Mouse (Mus musculus) midbrain, embryonic 10.5 days (tissue): ENCODE data around the gene Morn3. TPM values are rescaled to one million over a fixed set of nuclear protein-coding genes. Genes with fewer than 3 reads are reported as not detected.

Experiments
- DNase-seq: peaks from one replicate; pipeline ENCODE4 v3.0.0-alpha.2; 2017; ENCODE audit warnings: low spot score
- H3K27ac ChIP-seq: fragments of 300-500 bp; sonication (generic); replicated peaks from 2 replicates; pipeline ENCODE4 v1.5.1; 2016; ENCODE audit warnings: mild to moderate bottlenecking
- H3K27me3 ChIP-seq: fragments of 300-500 bp; sonication (generic); 2 replicates; pipeline ENCODE4 v1.6.1; 2016; ENCODE audit warnings: low read depth, mild to moderate bottlenecking; ENCODE audit not compliant: poor library complexity, severe bottlenecking
- H3K36me3 ChIP-seq: fragments of 300-500 bp; sonication (generic); 2 replicates; pipeline ENCODE4 v1.6.1; 2016; ENCODE audit warnings: mild to moderate bottlenecking, moderate library complexity
- H3K4me1 ChIP-seq: fragments of 300-500 bp; sonication (generic); 2 replicates; pipeline ENCODE4 v1.6.1; 2016
- H3K4me3 ChIP-seq: fragments of 300-500 bp; sonication (generic); 2 replicates; pipeline ENCODE4 v1.5.1; 2016; ENCODE audit warnings: mild to moderate bottlenecking, moderate library complexity
- H3K9me3 ChIP-seq: fragments of 300-500 bp; sonication (generic); replicated peaks from 2 replicates; pipeline ENCODE4 v1.6.1; 2016; ENCODE audit warnings: mild to moderate bottlenecking
- WGBS: fragments of 180-500 bp; shearing (Covaris S2); methylation state at CpG from one replicate; pipeline ENCODE4 v1.1.7; 2016; 5-methylcytosine and 5-hydroxymethylcytosine counted together
- polyA plus RNA-seq: library from polyadenylated mRNA; unstranded; fragments of >200 nt; fragmentation: Nextera tagmentation; extraction: Ambion mirVana; gene quantifications from 2 replicates; pipeline ENCODE4 v1.2.1, GENCODE M21; 2016

Gene Morn3
- polyA plus RNA-seq, 1 experiment from 2014 or later: 0.67 TPM

DNA sequence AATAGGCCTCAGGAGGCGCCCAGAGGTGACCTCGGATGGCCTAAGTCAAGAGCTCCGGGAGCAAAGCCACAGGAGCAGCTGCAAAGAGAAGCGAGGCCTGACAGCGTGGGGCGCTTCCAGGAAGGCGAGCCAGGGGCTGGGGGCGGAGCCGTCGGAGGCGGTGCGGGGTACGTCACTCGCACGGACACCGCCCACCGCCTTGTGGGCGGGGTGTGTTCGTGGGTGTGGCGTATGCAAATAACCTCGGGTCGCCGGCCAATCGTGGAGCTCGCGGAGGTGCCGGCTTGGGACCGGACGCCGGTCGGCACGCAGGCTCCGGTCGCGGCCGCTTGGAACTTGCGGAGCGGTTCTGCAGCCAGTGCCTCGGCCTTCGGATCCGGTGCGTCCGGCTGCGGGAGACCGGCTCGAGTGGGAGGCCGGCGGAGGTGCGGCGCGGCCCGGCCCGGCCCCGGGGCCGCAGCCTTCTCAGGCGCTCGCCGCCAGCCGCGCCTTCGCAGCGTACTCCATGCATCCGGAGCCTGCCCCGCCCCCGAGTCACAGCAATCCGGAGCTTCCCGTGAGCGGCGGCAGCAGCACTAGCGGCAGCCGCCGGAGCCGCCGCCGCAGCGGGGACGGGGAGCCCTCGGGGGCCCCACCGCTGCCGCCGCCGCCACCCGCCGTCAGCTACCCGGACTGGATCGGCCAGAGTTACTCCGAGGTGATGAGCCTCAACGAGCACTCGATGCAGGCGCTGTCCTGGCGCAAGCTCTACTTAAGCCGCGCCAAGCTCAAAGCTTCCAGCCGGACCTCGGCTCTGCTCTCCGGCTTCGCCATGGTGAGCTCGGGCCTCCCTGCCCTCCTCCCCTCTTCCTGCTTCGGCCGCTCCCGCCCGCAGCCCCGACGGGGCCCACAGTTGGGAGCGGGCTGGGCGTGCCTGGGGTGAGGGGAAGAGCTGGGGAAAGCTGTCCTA is 31.8 kb downstream of the Morn3 start, which contains the start of gene Orai1:
Orai1 (plus strand) TSS at position 322 of the 949 bp plus-strand sequence.
- H3K9me3 ChIP-seq: no peaks in the 10 kb centered on the region
- peak; percentile 98 for DNase-seq
- H3K27me3 ChIP-seq: peaks cover 9% of the 10 kb centered on the region
- peak within 1 kb of the TSS; percentile 73 for H3K4me3 ChIP-seq
- under 1% methylated on average over 91 of the region's 106 CpGs for WGBS
- H3K27ac ChIP-seq: peak within 1 kb of the TSS; percentile 91
- H3K36me3 ChIP-seq: peaks cover 8% of the 10 kb centered on the region; the same call in 1 of the 2 replicates
- peaks cover 53% of the 10 kb centered on the region for H3K4me1 ChIP-seq

DNA sequence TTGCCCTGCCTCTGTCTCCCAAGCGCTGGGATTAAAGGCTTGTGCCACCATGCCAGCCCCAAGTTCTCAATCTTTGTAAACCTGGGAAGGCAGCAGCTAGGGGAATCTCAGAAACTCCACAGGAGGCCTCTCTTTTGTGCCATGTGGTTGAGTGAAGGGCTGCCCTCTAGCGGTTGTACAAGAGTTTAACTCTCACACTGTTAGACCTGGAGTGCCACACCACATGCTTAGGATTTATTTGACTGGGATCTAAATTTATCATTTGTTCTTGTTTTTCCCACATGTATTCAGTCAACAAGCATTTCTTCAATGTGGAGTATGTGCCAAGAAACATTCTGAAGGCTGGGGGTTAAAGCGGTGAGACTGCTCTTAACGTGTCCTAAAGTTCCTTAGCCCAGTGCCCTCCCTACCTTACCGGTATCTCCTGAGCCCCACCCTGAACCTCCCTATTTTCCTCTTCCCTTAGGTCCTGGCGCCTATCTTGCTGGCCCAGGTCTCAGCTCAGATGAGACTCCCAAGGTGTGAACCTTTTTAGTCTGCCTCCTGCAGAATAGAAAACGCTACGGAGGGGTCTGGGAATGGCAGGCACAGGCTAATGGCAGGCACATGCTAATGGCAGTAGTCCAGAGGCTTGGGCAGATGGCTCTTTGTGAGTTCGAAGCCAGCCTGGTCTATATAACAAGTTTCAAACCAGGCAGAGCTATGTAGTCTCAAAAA is 33.1 kb downstream of the Morn3 start:
- DNase-seq: peak; percentile 71
- WGBS: 60% methylated on average over 9 of the region's 9 CpGs
- peaks cover 41% of the 10 kb centered on the region for H3K4me1 ChIP-seq
- H3K36me3 ChIP-seq: peaks cover 8% of the 10 kb centered on the region; the same call in 1 of the 2 replicates
- H3K27ac ChIP-seq: peak overlapping the region; percentile 91; the same call in 1 of the 2 replicates
- no peaks in the 10 kb centered on the region for H3K9me3 ChIP-seq
- 0 out of 2 replicates have a peak overlapping the region, but pooled peaks have one; percentile 73 for H3K4me3 ChIP-seq
- peaks cover 9% of the 10 kb centered on the region for H3K27me3 ChIP-seq

DNA sequence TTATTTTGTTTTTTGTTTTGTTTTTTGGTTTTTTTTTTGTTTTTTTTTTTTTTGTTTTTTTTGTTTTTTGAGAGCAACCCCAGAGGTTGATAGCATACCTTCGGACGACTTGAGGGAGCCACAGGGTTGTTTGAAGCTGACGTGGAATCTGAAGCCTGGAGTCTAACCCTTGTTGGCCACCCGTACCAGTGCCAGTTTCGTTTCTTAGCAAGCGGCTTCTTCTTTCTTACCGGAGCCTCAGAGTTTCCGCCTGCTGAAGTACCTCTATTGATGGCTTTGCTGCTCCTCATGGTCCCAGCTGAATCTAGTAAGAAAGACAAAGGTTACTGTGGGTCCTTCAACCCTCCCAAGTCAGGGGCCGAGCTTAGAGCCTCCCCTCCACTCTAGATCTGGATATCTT is 35.1 kb downstream of the Morn3 start:
- WGBS: 91% methylated on average over 9 of the region's 9 CpGs
- H3K4me1 ChIP-seq: peaks cover 25% of the 10 kb centered on the region
- peaks cover 9% of the 10 kb centered on the region for H3K27me3 ChIP-seq
- no peak overlapping the region for H3K4me3 ChIP-seq
- H3K36me3 ChIP-seq: no peaks in the 10 kb centered on the region
- no peaks in the 10 kb centered on the region for H3K9me3 ChIP-seq
- H3K27ac ChIP-seq: no peak overlapping the region
- DNase-seq: no peak

DNA sequence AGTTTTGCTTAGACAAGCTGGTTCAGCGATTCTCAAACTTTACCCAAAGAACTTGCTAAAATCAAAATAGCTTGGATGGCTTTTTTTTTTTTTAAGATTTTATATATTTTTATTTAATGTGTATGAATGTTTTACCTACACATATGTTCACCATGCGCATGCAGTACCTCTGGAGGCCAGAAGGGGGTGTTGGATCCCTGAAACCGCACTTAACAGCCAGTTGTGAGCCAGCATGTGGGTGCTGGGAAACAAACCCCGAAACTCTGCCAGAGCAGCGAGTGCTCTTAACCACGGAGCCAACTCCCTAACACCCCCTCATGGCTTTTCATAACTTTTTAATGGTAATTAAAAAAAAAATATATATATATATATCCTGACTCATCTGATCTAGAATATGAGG is 36.0 kb downstream of the Morn3 start:
- Histone ChIP-seq H3K4me3 (no peak overlapping the region), H3K9me3 (no peaks in the 10 kb centered on the region), H3K36me3 (no peaks in the 10 kb centered on the region), H3K27ac (no peak overlapping the region), H3K27me3 (peaks cover 1% of the 10 kb centered on the region), H3K4me1 (peaks cover 23% of the 10 kb centered on the region)
- DNase-seq: no peak
- 93% methylated on average over 6 of the region's 6 CpGs for WGBS

DNA sequence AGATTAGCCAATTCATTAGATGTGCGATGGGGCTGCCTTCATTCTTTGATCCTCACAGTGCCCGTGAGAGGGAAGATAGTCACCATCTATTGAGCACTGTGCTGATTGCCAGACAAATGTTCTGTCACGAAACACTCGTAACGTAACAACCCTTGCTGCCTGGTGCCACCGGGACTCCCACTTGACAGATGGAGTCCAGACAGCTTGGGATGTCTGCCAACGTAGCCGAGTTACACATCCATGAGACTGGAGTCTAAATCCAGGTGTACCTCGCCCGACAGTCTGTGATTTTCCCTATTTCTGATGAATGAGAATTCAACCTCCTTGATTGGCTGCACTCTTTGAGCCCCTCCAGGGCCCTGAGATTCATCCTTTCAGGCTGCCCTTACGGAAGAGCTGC is 36.9 kb downstream of the Morn3 start:
- WGBS: 92% methylated on average over 11 of the region's 11 CpGs
- no peaks in the 10 kb centered on the region for H3K36me3 ChIP-seq
- no peaks in the 10 kb centered on the region for H3K27me3 ChIP-seq
- H3K27ac ChIP-seq: no peak overlapping the region
- no peak overlapping the region for H3K4me3 ChIP-seq
- DNase-seq: no peak
- H3K4me1 ChIP-seq: peaks cover 19% of the 10 kb centered on the region
- no peaks in the 10 kb centered on the region for H3K9me3 ChIP-seq

DNA sequence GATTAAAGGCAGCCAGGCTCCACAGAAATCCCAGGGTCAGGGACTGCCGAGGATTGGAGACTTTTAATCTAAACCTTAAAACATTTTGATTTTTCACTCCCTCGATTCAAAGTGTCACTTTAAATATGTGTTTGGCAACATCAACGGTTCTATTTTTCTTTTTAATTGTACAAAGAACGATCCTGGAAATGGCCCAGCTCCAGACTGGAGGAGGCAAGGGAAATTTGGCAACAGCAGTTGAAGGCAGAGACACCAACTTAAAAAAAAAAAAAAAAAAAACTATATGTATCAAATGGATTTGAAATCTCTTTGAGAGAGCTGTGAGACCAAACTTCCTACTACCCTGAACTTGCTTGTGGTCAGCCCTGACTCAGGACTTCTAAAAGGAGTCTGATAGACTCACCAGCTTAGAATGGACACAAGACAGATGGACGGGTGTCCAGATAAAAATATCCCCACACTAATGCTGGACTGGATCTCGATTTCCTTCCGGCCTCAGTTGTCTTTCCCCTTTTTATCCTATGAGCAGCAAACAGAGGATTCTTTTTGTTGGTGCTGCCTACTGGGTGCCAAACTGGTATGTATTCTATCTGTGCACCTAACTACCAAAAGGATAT is 37.8 kb downstream of the Morn3 start:
- peaks cover 11% of the 10 kb centered on the region for H3K4me1 ChIP-seq
- no peak overlapping the region for H3K4me3 ChIP-seq
- H3K27me3 ChIP-seq: no peaks in the 10 kb centered on the region
- no peak for DNase-seq
- H3K9me3 ChIP-seq: no peaks in the 10 kb centered on the region
- H3K36me3 ChIP-seq: no peaks in the 10 kb centered on the region
- 84% methylated on average over 7 of the region's 7 CpGs for WGBS
- no peak overlapping the region for H3K27ac ChIP-seq

DNA sequence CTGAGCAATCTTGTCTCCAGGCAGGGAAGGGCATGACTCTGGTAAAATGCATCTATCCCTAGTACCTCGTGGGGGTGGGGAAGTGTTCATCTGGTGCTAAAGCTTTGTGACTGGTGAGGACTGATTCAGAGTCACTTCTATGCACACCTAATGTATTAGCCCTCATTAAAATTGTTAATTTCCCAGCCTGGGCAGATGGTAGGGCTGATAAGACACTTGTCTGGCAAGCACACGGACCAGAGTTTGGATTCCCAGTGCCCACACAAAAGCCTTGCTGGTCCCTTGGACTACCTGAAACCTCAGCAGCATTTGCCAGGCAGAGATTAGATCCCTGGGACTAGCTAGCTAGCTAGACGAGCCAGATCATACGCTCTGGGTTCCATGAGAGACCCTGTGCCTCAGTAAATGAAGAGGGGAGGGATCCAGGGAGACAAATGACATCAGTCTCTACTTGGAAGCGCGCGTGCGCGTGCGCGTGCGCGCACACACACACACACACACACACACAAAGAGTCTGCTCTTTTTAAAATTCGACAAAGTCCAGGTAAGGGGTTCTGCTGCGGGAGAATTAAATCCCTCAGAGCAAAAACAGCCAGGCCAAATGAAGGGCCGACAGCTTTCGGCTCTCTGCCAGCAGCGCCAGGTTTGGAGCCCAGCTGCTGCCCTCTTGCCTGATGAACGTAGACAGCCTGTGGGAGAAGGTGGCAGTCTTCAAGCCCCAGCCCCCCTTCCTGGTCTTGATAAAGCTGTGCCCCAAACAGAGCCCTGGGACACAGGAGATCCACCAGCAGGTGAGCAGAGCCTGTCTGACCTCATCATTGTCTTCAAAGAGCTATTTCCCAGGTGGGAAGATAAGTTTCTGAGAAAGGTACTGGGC is 40.9 kb downstream of the Morn3 start:
- peaks cover 15% of the 10 kb centered on the region for H3K4me1 ChIP-seq
- no peak overlapping the region; the same call in 1 of the 2 replicates for H3K4me3 ChIP-seq
- DNase-seq: no peak
- no peaks in the 10 kb centered on the region for H3K27me3 ChIP-seq
- no peaks in the 10 kb centered on the region for H3K36me3 ChIP-seq
- peak overlapping the region; percentile 55 for H3K27ac ChIP-seq
- H3K9me3 ChIP-seq: no peaks in the 10 kb centered on the region
- WGBS: 64% methylated on average over 19 of the region's 19 CpGs

DNA sequence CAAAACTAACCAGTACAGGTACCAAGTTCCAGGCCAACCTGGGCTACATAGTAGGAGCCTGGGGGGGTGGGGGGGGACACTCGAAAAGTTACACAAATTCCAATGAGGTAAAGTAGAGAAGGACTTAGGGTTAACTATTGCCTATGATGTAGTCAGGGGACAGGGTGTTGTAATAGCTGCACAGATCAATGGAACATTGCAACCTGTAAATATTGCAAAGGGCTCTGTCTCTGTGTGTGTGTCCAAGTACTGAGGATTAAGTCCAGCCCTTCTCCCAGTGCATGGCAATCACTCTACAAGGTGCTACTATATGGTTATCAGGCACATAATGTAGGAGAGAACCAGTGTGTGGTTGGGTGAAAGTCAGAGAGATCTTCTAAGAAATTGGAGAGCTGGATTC is 45.9 kb downstream of the Morn3 start:
- WGBS: 69% methylated on average over 1 of the region's 1 CpGs
- no peak overlapping the region for H3K4me3 ChIP-seq
- no peak overlapping the region for H3K27ac ChIP-seq
- peaks cover 15% of the 10 kb centered on the region for H3K36me3 ChIP-seq
- DNase-seq: no peak
- H3K9me3 ChIP-seq: no peaks in the 10 kb centered on the region
- H3K27me3 ChIP-seq: no peaks in the 10 kb centered on the region
- peaks cover 17% of the 10 kb centered on the region for H3K4me1 ChIP-seq

DNA sequence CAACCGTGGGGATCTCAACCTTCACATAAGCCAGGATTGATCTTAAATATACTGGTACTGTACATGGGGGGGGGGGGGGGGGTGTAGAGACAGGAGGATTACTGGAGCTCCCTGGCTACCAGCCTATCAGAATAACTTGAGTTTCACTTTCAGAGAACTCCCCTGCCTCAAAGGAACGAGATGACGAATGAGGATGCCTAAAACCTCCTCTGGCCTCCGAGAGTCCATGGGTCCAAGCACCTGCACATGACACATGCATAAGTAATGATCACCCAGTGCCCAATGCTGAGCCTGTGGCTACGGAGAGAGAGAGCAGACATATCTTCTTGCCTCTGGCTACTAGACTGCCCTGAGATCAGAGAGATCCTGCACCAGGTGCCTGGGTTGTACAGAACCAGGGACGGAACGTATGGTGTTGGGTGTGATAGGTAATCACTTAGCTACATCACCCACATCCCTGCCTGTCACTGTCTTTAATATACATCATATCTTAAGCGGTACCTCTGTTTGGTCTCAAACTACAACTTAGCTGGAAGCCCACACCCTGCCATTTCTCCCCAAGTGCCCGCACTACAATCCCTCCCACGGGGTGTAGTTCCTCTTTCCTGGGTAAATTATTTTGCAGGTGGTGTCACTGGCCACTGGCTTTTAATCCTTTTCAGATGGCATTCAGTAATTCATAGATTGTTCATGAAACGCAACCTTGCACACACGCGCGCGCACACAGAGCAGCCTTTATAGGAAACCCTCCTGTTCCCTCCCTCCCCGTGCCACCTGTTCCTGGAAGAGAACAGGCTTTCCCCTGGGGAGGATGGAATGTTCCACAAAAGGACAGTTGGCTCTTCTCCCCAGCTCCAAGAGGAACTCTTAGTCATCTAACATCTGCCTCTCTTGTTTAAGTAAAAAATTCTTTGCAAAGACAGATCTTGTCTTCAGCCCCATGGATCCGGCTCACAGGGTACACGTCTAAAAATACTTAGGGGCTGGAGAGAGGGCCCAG is 49.3 kb downstream of the Morn3 start:
- WGBS: 94% methylated on average over 18 of the region's 18 CpGs

DNA sequence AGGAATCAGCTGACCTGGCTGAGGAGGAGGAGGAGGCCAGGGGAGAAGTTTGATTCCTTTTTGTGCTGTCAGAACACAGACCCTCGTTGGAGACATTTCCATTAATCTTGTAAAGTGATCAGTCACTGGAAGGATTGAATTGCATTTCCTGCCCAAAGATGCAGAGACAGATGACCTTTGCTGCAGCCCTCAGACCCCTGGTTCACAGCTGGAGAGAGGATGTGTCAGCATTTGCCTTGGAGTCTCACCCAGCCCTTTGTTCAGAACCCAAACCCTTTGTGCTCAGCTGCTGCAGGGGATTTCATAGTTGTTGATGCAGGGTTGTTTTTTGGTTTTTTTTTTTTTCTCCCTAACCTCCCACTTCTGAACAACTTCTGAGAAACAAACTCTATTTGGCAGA is 51.9 kb downstream of the Morn3 start:
- 0% methylated on average over 1 of the region's 1 CpGs for WGBS
- Histone ChIP-seq H3K27ac (peak overlapping the region; percentile 83), H3K9me3 (no peaks in the 10 kb centered on the region), H3K4me3 (peak overlapping the region; percentile 36), H3K36me3 (peaks cover 18% of the 10 kb centered on the region), H3K27me3 (no peaks in the 10 kb centered on the region), H3K4me1 (peaks cover 61% of the 10 kb centered on the region)
- no peak for DNase-seq

More for the DNA sequence above, 49.3 kb downstream of the Morn3 start:
- peaks cover 18% of the 10 kb centered on the region for H3K36me3 ChIP-seq
- no peak overlapping the region for H3K4me3 ChIP-seq
- no peak for DNase-seq
- H3K27ac ChIP-seq: no peak overlapping the region
- no peaks in the 10 kb centered on the region for H3K9me3 ChIP-seq
- peaks cover 39% of the 10 kb centered on the region for H3K4me1 ChIP-seq
- H3K27me3 ChIP-seq: no peaks in the 10 kb centered on the region

DNA sequence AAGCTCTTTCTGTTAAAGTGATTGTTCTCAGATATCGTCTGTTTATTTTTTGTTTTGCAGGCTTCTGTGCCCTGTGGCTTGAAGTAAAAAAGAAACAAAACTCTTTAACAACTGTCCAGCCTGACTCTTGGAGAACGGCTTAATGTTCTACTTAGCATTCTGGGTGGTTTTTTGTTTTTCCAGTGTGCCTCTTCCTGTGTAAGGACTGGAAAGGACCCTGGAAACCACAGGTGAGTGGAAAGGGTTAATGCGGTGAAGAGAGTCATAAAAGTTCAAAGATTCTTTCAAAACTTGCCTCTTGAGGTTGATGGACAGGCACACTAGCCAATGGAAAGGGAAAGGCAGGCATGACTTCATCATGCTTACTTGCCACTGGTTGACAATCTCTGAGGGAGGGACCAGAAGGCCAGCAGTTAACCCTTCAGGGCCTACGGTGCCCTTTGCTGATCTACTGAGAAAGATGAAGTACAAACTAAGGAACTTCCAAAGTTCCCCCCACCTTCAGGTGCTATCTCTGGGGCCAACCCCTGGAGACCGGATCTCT is 52.4 kb downstream of the Morn3 start:
- Histone ChIP-seq H3K27ac (peak overlapping the region; percentile 83), H3K4me3 (peak overlapping the region; percentile 36), H3K9me3 (no peaks in the 10 kb centered on the region), H3K27me3 (no peaks in the 10 kb centered on the region), H3K4me1 (peaks cover 67% of the 10 kb centered on the region), H3K36me3 (peaks cover 18% of the 10 kb centered on the region)
- WGBS: 13% methylated on average over 5 of the region's 5 CpGs
- peak; percentile 90 for DNase-seq
